Mouse (Mus musculus) cerebellum, adult 18-20 months (tissue): ENCODE results near the gene Zfp831.

Source experiments
- DNase-seq, 2 experiments: peaks; one replicate each; pipeline ENCODE4 v3.0.0; 2021

Zfp831 gene

DNA sequence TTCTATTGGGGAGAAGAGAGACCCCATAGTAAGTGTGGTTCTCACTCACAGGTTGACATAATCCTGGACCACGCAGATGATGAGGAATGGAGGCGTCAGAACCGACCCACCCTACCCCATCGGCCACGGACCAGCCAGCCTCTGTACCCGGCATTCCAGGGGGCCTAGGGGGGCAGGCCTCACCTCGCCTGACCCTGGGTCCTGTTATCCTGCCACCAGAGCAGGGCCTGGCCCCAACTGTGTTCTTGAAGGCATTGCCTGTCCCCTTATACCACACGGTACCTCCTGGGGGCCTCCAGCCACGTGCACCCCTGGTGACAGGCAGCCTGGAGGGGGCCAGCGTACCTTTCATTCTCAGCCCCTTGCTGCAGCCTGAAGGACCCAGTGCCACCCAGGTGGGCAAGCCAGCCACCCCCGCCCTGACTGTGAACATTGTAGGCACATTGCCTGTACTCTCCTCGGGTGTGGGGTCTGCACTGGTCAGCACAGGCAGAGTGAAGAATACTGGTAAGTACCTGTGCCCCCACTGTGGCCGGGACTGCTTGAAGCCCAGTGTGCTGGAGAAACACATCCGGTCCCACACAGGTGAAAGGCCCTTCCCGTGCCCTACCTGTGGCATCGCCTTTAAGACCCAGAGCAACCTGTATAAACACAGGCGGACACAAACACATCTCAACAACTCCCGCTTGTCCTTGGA, at the start of gene Zfp831:
TSS of gene Zfp831 (plus strand) at position 87 of the 697 bp plus-strand sequence.
- DNase-seq: no peak

DNA sequence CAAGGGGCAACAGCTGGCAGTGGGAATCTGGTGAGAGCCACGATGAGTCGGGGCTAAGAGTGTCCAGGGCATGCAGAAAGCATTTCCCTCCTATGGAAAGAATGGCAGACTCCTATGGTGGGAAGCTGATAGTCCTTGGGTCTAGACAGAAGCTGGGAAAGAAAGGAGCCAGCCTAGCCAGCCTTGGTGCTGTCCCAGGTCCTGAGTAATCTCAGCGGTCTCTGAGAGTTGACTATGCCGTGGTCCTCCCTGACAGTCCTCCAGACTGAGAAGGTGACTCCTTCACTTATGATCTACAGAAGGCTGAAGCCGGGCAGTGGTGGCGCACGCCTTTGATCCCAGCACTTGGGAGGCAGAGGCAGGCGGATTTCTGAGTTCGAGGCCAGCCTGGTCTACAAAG, 48.4 kb upstream of the Zfp831 start:
- no peak for DNase-seq

DNA sequence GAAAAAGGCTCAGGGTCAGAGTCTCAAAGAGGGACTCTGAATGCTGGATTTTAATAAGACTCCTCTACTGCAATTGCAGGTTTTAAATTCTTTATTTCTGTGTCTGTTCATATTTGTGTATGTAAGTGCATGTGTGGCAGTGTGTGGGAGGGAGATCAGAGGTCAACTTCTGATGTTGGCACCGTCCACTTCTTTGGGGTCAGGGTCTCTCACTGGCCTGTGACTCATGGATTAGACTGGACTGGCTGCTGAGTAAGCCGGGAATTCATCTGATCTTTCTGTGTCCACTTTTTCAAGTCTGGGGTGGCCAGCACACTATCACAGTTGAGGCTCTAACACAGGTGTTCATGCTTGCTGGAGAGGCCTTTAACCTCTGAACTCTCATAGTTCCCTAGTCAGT, 47.7 kb upstream of the Zfp831 start:
- DNase-seq: no peak

DNA sequence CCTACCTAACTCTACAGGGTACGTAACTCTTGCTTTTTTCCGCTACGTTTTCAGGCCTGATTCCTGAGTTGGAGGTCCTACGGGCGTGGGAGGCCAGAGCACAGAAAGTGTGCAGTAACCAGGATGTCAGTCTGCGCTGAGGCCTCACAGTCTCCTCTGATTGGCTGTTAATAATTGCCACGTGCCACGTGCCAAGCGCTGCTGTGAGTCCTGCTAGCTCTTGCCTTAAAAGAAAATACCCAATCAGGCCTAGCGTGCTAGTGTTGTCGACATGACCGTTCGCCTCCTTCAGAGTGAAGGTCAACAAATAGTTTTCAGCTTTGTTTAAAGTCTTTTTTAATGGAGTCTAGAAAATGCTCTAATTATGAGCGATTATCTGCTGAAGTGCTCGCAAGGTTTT, 46.9 kb upstream of the Zfp831 start:
- no peak for DNase-seq

DNA sequence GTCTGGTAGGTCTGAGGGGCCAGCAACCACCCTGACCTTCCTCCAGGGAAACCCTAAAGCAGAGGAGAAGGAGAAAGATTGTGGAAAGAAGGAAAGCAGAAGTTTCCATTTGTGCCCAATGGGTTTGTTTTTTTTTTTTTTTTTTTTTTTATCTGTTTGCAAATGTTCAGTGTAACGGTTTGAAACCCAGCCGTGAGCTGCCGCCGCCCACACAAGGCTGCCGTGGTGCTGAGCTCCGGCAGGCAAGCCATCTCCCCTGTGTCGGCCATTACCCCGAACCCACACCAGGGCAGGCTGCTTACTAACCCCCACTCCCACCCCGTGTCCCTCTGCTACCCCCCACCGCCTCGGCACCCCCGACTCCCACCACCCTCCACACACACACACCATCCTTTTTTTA, 44.9 kb upstream of the Zfp831 start:
- no peak for DNase-seq

DNA sequence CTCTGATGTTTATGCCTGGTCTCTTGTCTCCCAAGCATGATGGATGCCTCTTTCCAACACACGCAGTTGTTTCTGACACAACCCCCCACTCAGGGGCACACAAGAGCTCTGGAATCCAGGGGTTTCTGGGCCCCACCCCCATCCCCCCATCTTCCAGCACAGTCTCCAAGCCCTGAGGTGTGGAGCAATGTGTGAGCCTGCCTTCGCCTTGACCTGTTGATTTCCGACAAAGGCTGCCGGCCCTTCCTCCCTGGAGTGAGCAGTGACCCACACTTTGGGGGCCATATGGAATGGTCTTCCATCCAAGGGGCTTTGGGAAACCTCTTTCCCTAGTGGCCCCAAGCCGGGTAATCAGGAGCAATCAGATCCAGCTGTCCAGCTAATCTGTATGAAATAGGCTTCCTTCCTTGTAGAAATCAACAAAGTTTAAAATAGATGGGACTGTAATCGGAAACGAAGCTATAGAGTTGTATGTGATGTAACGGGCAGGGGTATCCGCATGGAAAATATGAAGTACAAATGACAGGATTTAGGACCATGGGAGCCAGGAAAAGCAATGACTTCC, 44.2 kb upstream of the Zfp831 start:
- no peak for DNase-seq

DNA sequence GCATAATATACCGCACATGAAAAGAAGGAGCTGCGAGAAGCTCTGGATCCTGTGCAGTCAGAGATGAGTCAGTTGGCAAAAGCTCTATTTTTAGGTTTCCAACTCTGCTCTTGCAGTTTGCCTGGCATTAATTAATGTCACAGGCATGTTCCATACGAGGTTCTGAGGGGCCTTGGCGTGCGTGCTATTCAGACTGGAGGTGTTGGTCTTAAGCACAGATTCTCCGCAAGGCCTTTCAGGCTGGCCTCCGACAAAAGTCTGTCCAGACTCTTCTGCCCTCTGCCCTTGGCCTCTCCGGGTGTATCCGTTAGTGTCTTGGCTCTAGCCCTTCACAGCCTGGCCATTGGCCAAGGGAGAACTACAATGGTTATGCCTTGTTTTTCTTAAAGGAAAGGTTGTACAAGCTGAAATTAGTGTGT, 43.5 kb upstream of the Zfp831 start:
- no peak for DNase-seq

DNA sequence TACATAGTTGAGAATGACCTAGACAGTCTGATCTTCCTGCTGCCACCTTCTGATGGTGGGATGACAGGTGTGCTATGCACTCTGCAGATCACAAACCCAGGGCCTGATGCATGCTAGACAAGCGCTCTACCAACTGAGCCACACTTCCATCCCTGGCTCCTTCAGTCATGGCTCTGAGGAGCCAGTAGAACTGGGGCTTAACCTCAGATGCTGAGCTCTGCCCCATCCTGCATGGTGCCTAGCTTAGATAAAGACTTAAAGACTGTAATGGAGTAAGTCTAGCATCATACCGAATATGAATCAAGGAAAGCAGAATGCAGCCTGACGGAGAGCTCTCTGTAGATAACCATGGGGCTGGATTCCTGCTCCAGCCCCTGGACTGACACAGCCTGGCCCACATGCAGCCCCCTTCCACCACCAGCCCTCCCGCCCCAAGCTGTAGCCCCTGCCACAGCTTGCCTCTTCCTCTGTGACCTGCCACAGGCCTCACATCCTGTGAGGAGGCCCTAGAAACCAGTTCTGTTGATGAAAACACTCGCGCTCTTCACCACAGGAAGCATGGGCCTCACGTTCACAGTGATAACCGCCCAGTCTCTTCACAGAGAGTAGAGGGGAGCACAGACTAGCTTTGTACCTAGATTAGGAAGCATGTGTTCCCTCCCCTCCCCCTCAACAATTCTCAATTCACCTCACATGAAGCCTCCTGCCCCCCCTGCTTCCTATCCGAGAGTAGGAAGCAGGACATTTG, 41.2 kb upstream of the Zfp831 start:
- DNase-seq: no peak

DNA sequence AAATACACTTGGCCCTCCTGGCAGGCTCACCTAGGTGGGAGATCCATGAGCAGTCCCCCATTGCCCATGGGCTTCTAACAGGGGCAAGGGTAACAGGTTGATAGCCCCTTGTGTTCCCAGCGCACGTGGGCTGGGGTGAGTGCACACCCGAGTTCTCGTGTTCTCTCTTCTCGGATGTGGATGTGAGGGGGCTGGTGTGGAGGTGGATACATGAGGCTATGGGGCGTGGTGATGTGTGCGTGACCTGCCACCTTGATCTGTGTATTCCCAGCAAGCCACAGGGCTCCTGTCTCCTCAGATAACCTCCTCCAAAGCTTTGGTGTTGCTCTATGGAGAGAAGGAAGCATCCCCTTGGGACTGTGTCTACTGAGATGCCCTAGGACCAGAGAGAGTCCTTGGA, 40.0 kb upstream of the Zfp831 start:
- no peak for DNase-seq

DNA sequence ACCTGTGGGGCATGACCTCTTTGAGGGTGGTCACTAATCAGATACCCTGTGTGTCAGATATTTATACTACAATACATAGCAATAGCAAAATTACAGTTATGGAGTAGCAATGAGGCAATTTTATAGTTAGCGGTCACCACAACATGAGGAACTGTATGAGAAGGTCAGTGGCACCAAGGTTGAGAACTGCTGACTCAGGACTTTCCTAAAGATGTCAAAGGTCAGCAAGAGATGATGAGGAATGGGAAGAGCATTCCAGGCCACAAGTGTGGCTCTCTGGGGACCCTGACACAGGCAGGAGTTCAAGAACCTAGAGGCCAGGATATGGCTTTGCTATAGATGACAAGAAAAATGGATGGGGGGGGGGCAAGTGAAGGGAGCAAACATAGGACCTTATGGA, 38.3 kb upstream of the Zfp831 start:
- DNase-seq: no peak

DNA sequence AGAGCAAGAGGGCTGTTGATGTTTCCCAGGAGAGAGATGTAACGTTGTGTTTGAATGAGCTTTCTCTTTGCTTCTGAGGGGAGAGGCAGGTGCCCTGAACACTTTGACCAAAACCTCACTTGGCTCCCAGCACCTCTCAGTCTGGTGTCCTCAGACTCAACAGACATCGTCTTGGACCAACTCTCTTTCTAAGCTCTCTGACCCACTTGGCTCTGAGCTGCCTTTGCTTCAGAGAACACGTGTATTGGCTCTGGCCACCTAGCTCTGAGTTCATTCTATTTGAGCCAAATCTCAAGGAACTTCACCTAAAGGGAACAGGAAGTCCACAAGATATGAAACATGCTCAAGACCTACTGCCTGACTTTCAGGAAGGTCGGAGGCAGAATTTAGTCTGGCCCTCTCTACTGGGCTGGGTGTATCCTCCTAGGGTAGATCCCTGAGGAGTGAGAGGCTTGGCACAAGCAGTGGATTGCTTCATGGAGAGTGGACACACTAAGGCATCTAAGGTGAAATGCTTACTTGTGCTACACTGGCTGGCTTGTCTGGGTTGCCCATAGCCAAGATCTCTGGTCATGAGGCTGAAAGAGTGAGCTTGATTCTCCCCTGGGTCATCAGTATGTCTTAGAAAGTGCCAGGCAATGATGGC, 37.8 kb upstream of the Zfp831 start:
- DNase-seq: no peak

DNA sequence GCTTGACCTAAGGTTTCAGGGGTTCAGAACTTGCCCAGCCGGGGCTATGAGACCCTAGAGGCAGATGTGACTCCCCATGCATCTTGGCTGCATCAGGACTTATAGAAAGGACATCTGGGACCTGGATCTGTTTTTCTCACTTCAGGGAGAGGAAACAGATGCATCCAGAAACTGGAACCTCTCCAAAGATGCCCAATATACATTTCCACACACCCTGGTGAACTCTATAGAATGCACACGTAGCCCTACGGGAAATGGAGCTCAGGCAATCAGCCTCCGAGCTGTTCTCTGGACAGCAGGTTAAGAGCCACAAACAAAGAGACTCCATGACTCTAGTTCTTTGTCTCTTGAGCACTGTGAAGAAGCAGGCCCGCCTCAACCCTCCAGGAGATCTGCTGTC, 37.0 kb upstream of the Zfp831 start:
- DNase-seq: no peak

DNA sequence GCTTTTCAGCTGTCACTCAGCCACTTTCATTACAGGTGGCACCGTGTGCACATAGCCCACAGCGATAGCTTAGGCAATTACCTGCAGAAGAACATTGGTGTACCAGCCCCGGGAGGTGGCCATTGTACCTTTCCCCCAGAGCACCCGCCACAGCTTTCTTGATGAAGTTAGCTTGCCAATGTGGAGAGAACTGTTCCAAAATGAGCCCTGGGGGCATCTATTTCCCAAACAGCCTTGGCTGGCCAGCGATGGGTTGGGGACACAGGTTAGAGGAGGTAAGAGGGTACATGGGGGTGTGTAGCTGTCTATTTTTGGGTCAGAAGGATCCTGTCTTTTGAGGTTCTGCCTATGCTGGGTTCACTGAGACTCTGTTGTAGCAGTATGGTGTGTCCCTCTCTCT, 33.4 kb upstream of the Zfp831 start:
- no peak for DNase-seq

DNA sequence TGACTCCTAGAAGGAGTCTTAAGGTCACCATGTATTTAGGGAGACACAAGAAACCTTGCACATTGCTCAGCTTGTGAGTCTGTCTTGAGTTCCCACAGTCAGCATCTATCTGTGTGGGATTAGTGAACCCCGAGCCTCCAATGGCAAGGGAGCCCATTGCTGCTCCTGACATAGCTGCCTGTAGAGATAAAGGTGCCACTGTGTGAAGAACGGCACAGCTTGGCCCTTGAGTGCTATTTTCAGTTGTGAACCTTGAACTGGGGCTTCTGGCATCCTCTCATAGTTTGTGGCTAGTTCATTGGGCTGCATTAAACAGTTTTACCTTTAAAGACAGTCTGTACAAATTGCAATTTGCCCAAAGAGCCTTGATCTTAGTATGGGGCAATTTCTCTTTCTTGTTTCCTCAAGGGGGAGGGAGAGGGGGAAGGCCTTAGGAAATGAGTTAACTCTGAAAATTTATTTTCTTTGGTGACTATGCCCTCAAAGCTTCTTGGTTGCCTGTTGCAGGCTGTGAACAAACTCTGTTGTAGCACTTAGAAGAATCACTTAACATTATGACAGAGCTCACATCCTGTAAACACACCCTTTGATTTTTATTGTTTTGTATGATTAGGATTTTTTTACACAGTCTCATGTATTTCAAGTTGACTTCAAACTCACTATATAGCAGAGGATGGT, 30.8 kb upstream of the Zfp831 start:
- DNase-seq: no peak

DNA sequence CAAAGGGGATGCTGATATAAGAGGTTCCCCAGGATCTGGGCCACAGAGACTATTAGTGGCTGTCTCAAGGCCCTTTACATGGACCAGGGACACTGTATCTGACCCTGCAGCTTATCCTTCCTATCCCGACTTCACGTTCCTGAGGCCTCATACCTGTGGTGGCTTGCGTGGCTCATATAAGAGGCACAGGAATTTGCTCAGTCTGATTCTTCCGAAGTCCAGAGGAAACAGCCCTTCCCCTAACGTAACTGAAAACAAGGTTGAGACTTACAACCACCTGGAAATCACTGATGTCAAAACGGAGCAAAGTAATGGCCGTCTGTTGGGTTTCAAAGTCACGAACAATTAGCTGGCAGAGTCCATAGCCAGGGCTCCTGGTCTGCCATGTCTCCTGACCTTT, 30.1 kb upstream of the Zfp831 start:
- DNase-seq: no peak

DNA sequence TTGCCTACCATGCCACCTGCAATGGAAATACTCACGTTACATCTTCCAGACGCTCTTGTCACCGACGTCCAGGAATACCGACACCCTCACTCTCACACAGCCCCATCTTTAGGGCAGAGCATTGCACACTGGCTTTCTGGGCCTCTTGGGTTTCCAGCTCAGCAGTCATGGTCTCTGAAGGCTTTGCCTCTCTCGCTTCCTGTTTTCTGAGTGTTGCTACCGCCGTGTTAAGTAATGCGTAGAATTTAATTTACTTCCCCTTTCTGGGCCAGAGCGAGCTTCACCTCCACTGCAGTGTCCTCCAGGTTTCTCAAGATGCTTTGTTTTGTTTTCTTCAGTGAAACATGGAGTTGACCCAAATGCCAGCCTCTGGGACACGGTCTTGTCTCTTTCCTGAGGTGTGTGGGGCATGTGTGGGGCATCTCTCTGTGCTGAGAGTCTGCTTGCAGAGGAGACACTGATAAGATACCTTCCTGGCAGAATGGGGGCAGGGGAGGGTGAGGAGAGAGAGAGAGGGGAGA, 29.4 kb upstream of the Zfp831 start:
- no peak for DNase-seq

DNA sequence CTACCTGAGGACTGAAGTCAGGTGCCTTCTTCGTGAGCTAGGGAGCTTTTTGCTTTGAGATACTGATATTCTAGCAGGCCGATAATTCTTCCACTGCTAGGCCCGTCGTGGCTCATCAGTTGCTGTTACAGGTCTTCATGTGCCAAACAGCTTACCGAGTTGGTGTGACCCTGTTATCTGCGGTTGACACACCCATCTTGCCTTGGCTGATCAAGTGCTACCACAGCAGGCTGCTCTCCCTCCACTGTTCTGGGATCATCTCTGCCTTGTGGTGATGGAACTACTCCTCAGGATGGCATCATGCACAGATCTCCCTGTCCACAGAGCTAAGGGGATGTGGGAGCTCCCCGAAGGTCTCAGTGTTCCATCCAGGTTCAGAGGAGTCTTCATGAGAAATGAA, 21.5 kb upstream of the Zfp831 start:
- no peak for DNase-seq

DNA sequence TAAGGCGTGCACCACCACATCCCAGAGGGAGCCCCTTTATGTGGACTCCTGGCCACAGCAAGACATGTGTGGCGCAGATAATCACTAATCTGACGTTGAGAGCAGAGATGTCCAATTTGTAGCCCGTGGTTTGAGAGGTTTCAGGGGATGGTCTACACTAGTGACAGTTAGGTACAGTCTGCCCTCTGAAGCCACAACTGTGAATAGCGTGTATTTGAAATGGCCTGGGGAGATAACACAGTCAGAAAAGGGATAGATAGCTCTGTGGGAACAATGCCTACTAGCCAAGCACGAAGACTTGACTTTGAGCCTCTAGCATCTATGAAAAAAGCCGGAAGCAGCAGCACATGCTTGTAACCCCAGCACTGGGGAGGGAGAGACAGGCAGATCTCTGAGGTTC, 18.9 kb upstream of the Zfp831 start:
- no peak for DNase-seq

DNA sequence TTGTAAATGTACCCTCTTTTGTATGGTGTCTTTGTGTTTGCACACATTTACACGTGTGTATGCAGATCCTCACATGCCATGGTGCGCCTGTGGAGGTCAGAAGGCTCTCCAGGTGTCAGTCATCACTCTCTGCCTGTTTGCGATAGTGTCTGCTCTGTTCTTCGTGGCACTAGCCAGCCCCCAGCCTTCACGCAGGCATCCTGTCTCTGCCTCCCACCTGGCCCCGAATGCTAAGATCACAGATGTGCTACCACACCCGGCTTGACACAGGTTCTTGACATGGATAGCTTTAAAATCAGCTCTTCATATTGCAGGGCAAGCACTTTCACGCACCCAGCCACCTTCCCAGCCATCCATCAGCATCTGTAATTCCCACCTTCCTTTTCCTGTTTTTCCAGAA, 16.3 kb upstream of the Zfp831 start:
- DNase-seq: no peak

DNA sequence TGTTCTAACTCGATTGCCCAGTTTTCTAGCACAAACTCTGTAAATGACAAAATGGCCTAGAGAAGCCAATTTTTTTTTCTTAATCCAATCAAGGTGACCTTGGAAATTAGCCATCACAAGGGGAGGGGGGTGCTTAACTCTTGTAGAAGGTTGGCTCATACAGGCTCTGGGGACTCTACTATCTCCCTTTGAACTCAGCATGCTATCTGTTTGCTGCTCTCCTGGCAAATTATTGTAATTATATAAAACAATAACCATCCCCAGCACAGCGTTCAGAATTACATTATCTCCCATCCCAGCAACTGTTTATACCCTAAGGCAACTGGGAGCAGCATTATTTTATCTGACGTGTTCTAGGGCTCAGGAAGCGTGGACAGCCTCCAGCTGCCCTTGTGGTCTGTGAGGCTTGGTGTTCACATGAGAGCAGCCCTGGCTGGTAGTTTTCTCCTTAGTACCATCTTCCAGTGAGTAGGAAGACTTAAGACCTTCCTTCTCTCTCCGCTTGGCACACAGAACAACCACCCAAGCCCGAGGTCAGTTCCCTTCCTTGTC, 14.0 kb upstream of the Zfp831 start:
- DNase-seq: no peak

DNA sequence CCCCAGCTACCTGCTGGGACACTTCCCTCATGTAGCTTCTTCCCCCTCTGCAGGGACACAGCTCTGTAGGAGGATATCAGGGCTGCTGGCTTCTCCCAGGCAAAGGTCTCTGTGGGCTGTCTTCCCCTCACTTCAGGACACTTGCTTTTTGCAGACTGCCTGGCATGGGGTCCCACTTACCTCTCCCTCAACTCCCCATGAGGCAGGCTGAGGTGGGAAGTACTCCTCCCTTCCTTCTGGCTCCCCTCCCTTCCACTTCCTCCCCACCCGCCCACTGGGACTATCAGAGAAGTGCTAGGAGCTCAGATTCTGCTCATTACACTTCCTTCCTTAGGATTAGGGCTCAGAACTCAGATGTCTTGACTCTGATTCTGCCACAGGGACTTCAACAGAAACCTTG, 6.6 kb upstream of the Zfp831 start:
- no peak for DNase-seq

DNA sequence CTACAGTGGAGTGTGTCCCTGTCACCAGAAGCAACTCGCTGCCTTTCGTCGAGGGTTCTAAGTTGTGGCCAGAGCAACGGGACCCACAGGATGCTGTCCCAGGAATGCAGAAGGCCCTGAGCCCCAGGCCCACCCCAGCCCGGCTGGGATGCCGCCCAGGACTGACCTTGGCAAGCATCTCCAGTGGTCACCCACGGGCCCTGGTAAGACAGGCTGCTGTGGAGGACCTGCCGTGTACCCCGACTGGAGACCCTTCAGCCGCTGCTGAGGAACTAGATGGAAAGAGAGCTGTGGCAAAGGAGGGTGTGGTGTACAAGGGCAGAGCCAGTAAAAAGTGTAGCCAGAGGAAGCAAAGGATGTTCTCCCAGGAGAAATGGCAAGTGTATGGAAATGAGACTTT, 1.6 kb downstream of the Zfp831 start:
- DNase-seq: no peak

DNA sequence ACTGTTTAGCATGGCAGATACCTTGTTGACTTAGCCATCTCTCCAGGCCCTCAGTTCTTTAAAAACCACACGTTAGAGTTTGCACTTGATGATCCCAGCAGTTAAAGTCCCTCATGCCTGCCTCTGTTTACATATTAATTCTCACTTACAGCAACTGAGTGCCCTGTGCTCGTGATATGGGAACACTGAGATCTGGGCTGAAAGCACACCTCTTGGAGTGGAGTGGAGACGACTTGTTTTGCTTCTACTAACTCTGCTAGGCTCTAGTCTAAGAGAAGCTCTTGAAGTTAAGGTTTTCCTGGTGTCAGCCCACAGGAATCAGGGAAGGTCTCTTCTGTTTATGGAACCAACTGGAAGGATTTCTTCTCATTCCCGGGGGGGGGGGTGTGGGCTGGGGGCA, 9.5 kb downstream of the Zfp831 start:
- no peak for DNase-seq
